31 mouse cellular contexts compared by ENCODE assay signal in genomic region chr4:83391956-83392355, GRCm38 (mm10). TPM values are rescaled to one million over a fixed set of nuclear protein-coding genes. Genes with fewer than 3 reads are reported as not detected.
DNase-seq lines count a peak whose midpoint lies in the region; ATAC-seq and TF ChIP-seq lines count a peak whose summit lies in the region.
"Had no signal": no experiment of that assay in that cellular context is flagged by ENCODE, and none has a peak within 500 bp of the region (broad histone marks: within the 10 kb centered on the region; RNA-seq: fewer than 3 reads in every experiment).

No protein-coding gene starts in this region.

- ATAC-seq in heart, embryonic 12.5 days (ENCODE audit: insufficient number of reproducible peaks, low FRiP score) = no peak
- ATAC-seq: forebrain, embryonic 13.5 days; inflammation-experienced regulatory T-cells, adult 6 months; liver, embryonic 12.5 days; liver, postnatal 0 days; midbrain, embryonic 13.5 days had no signal

- H3K4me3 ChIP-seq in left cerebral cortex, adult 2 months = no peak overlapping the region
- H3K4me3 ChIP-seq in cerebellum, adult 2 months (replicated peaks; ENCODE audit: insufficient read depth, low read depth, low read length) = no peak overlapping the region
- H3K4me3 ChIP-seq in heart, embryonic 12.5 days = no peak overlapping the region
- H3K4me3 ChIP-seq: embryonic facial prominence, embryonic 10.5 days; embryonic facial prominence, embryonic 15.5 days; forebrain, embryonic 13.5 days; kidney, embryonic 15.5 days; liver, embryonic 12.5 days; megakaryocyte, embryonic 14.5 days; midbrain, embryonic 13.5 days; myocyte; neural tube, embryonic 12.5 days had no signal

- no peaks in the 10 kb centered on the region for H3K27me3 ChIP-seq in cerebellum, adult 2 months (ENCODE audit: control insufficient read depth, insufficient read depth, low read length)
- H3K27me3 ChIP-seq in heart, embryonic 12.5 days (replicated peaks) = no peaks in the 10 kb centered on the region
- H3K27me3 ChIP-seq: embryonic facial prominence, embryonic 15.5 days; forebrain, embryonic 13.5 days; kidney, embryonic 15.5 days; liver, embryonic 12.5 days; midbrain, embryonic 13.5 days; neural tube, embryonic 12.5 days had no signal

- TF ChIP-seq CTCF in left cerebral cortex, adult 2 months (IDR thresholded peaks at IDR 0.05) = no peak
- no peak for TF ChIP-seq CTCF in cerebellum, adult 2 months (IDR thresholded peaks at IDR 0.05; ENCODE audit: borderline replicate concordance, insufficient read depth, low read depth, low read length)

- H3K36me3 ChIP-seq in heart, embryonic 12.5 days = no peaks in the 10 kb centered on the region
- H3K36me3 ChIP-seq: embryonic facial prominence, embryonic 10.5 days; embryonic facial prominence, embryonic 15.5 days; kidney, embryonic 15.5 days; liver, embryonic 12.5 days; midbrain, embryonic 13.5 days; neural tube, embryonic 12.5 days had no signal

- H3K9me3 ChIP-seq in heart, embryonic 12.5 days (replicated peaks) = 0 out of 2 replicates have a peak, but pooled peaks cover 1% of the 10 kb centered on the region
- H3K9me3 ChIP-seq: embryonic facial prominence, embryonic 10.5 days; embryonic facial prominence, embryonic 15.5 days; kidney, embryonic 15.5 days; liver, embryonic 12.5 days; midbrain, embryonic 13.5 days; neural tube, embryonic 12.5 days had no signal

- intact Hi-C loops in left cerebral cortex, postnatal 4 days (cut with DNase I) = no loop called here
- intact Hi-C loops in left cerebral cortex, adult 2 months (cut with DNase I) = no loop called here

- no peak for TF ChIP-seq POLR2A in cerebellum, adult 2 months (IDR thresholded peaks at IDR 0.05; ENCODE audit: borderline replicate concordance, insufficient read depth, low read length)

- H3K27ac ChIP-seq in left cerebral cortex, adult 2 months = no peak overlapping the region
- H3K27ac ChIP-seq in cerebellum, adult 2 months (ENCODE audit: insufficient read depth, low read length) = no peak overlapping the region
- H3K27ac ChIP-seq in heart, embryonic 12.5 days (ENCODE audit: poor library complexity, severe bottlenecking) = no peak overlapping the region
- H3K27ac ChIP-seq: embryonic facial prominence, embryonic 10.5 days; embryonic facial prominence, embryonic 15.5 days; forebrain, embryonic 13.5 days; hindbrain, embryonic 14.5 days; kidney, embryonic 15.5 days; liver, embryonic 12.5 days; midbrain, embryonic 13.5 days; neural tube, embryonic 12.5 days had no signal

- no peak overlapping the region for H3K4me2 ChIP-seq in heart, embryonic 12.5 days
- H3K4me2 ChIP-seq: embryonic facial prominence, embryonic 15.5 days; forebrain, embryonic 13.5 days; heart, embryonic 11.5 days; hindbrain, embryonic 14.5 days; kidney, embryonic 15.5 days; liver, embryonic 12.5 days; midbrain, embryonic 13.5 days; neural tube, embryonic 12.5 days had no signal

- H3K4me1 ChIP-seq in cerebellum, adult 2 months (ENCODE audit: control insufficient read depth, insufficient read depth, low read length) = peaks cover 3% of the 10 kb centered on the region; the same call in 1 of the 2 replicates
- H3K4me1 ChIP-seq in heart, embryonic 12.5 days (replicated peaks) = no peaks in the 10 kb centered on the region
- H3K4me1 ChIP-seq: embryonic facial prominence, embryonic 15.5 days; forebrain, embryonic 13.5 days; kidney, embryonic 15.5 days; liver, embryonic 12.5 days; megakaryocyte, embryonic 14.5 days; neural tube, embryonic 12.5 days had no signal

- no peak overlapping the region for H3K9ac ChIP-seq in heart, embryonic 12.5 days
- H3K9ac ChIP-seq: embryonic facial prominence, embryonic 15.5 days; forebrain, embryonic 13.5 days; hindbrain, embryonic 14.5 days; kidney, embryonic 15.5 days; liver, embryonic 12.5 days; liver, postnatal 0 days; midbrain, embryonic 13.5 days; neural tube, embryonic 12.5 days had no signal

- DNase-seq in left cerebral cortex, postnatal 4 days = peak; percentile 66
- no peak for DNase-seq in left cerebral cortex, adult 2 months (ENCODE audit: extremely low spot score in 1 of 2, low spot score in 2 of 2)
- DNase-seq in brain, adult 2 months (ENCODE audit: low read depth, low spot score) = peak; percentile 33
- DNase-seq in cerebellum, adult 2 months = peak; percentile 23 to 56
- peak; percentile 48 to 61 for DNase-seq in cerebellum, postnatal 25 days
- DNase-seq in gastrocnemius, adult 8-10 months (ENCODE audit: low spot score in 2 of 2) = no peak
- DNase-seq: adrenal gland, postnatal 14 days; B cell, adult 2 months; gastrocnemius, postnatal 36 days; heart, adult 18-20 months; heart, postnatal 4 days; kidney, adult 11 months; kidney, postnatal 25 days; liver, postnatal 0 days; lung, postnatal 4 days; right cerebral cortex, adult 18-20 months; spleen, adult 18-20 months; thymus, postnatal 4 days had no signal

- 14% methylated on average over 3 of the region's 3 CpGs for WGBS in cerebellum, adult 2 months
- WGBS in heart, embryonic 12.5 days = 27% methylated on average over 3 of the region's 3 CpGs

RNA-seq across cellular contexts. Expression of gene Snapc3, which starts 25.6 kb away (rescaled TPM):
- total RNA-seq in left cerebral cortex, postnatal 4 days (2021) = 10 to 100 TPM; 47.5 to 56.5 TPM
- 10 to 100 TPM; 40.9 to 44.5 TPM for total RNA-seq in left cerebral cortex, adult 2 months (2021)
- polyA plus RNA-seq in cerebellum, adult 2 months (2012; rRNA removed) = 36.6 and 38.0 TPM in 2 replicates
- 10 to 100 TPM in 1 of 4 experiments, 1 to 10 TPM in 3; 7.2 to 10.8 (median 9.5) TPM for total RNA-seq in gastrocnemius, adult 8-10 months (2022)
- polyA plus RNA-seq in heart, embryonic 12.5 days (2016; fragmentation: Nextera tagmentation; extraction: Ambion mirVana) = 32.6 and 34.9 TPM in 2 replicates

Comparison
In these comparisons a context has a peak if more than half of its experiments do, and no peak if none do; other contexts are left out.
1. DNase-seq: peak in left cerebral cortex, postnatal 4 days (single experiment), brain, adult 2 months (single experiment), cerebellum, adult 2 months (2 of 2) and cerebellum, postnatal 25 days (2 of 2); none in left cerebral cortex, adult 2 months (0 of 2) and gastrocnemius, adult 8-10 months (0 of 2).